Mouse (Mus musculus) spleen, adult 10 weeks (tissue): ENCODE results near the gene Sec1. TPM values are rescaled to one million over a fixed set of nuclear protein-coding genes. Genes with fewer than 3 reads are reported as not detected.

Source experiments
- polyA plus RNA-seq: library from polyadenylated mRNA; stranded (reverse); fragments of 350-450 nt; fragmentation: Illumina TruSeq; extraction: RNeasy Lipid Tissue Mini Kit (QIAGEN cat#74804); gene quantifications from one replicate; pipeline ENCODE4 v1.2.3, GENCODE M21; 2015; ENCODE audit warnings: low replicate concordance; ENCODE audit not compliant: insufficient read depth

The Sec1 gene
- polyA plus RNA-seq, result 0.12 TPM

GRCm38 (mm10) chr7:45693921-45694591, at the start of gene Sec1:
Sec1 (minus strand) TSS chr7:45694402.

GRCm38 (mm10) chr7:45725713-45726112, 31.5 kb upstream of the Sec1 start, which contains the start of gene Spaca4:
Spaca4 (minus strand) TSS chr7:45725813.

GRCm38 (mm10) chr7:45720413-45721233, 26.4 kb upstream of the Sec1 start, which contains the start of gene Fam83e:
Fam83e (plus strand) TSS chr7:45721212.

DNA sequence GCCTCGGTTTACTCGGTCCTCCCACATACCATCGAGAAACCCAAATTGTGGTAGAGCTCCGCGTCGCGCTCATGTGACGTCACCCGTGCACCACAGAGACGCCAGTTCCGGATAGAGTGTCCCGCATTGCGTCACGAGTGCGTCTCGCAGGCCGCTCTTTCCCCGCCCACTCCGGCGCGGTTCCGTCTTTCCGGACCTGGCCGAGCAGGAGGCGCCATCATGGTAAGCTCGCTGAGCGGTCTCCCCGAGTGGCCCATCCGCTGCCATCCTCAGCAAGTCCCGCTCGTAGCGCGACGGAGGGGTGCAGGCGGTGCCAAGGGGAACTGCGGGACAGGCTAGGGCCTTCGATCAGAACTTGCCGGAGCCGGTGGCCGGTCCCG, 23.7 kb upstream of the Sec1 start, which contains the start of gene Sphk2:
TSS of gene Sphk2 (minus strand) at position 85 of the 380 bp plus-strand sequence.

GRCm38 (mm10) chr7:45715090-45715708, 21.0 kb upstream of the Sec1 start, which contains the start of gene Rpl18:
Rpl18 (plus strand) TSS chr7:45715457.

DNA sequence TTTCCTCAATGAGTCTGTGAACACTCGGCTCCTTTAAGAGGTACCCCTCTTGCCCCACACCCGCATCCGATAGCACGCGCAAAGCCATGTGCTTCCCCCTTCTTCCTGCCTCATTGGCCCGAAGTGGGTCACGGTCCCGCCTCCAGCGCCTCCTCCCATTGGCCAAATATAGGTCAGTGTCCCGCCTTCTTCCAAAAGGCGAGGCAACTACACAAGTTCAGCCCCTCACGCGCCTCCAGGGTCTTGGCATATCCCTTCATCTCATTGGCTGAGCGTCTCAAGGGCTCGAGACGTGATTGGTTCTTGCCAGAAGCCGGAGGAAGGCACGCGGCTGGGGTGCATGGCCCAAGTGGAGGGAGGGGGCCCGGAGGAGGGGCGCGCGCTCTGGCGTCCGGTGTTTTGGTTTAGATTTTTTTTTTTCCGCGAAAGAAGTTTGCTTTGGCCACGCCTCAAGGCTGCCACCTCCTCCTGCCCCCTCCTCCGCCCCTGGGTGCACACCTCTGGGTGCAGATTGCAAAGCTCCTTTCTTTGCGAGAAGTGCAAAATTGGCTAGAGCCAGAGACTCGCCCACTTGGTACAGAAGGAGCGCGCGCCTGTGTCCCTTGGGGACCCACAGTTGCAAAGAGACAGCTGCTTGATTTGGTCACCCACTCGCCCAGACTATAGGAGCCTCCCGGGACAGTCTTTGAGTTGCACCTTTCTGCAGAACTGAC, 10.7 kb upstream of the Sec1 start, which contains the start of gene Dbp:
TSS of gene Dbp (plus strand) at position 359 of the 713 bp plus-strand sequence.

GRCm38 (mm10) chr7:45699523-45700141, 5.4 kb upstream of the Sec1 start, which contains the start of gene Car11:
Car11 (plus strand) TSS chr7:45699843.

GRCm38 (mm10) chr7:45683396-45684050, 10.7 kb downstream of the Sec1 start, which contains the start of gene Ntn5:
Ntn5 (plus strand) TSS chr7:45684022.

DNA sequence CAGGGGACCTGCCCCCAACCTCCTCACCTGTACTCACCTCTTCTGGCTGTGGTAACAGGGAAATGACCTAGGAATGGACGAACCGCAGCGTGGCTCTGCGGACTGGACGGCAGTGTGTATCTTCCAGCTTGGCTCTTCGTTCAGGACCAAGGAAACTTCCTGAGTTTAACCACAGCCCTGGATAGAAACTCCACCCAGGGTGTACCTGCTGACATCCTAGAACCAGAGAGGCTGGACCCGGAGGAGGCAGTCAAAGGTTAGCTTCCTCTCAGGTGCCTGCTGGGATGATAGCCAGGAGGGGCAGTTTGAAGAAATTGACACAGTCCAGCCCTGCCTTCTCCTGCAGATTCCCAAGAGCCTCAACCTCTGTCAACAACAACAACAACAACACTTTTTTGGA, 28.0 kb downstream of the Sec1 start, which contains the start of gene Fut2:
TSS of gene Fut2 (minus strand) at position 234 of the 400 bp plus-strand sequence.

DNA sequence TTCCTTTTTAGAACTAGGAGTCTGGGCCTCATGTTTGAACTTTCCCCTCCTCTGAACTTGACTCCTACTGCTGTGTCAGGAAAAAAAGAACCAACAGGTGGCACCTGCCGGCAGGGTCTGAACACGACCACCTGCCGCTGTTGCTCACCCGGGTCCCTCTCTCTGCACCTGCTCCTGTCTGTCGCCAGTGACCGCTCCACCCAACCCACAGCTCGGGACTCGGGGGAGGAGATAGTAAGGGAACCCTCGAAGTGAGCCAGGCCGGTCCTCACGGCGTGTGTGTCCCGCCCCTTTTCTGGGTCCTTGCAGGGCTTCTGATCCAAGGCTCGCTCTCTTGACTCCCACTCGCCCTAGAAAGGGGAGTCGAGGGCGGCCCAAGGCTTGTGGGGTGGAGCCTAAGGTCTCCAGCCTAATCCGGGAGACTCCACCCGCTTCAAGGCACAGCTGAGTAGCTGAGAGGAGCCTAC, 54.6 kb downstream of the Sec1 start, which contains the start of gene Mamstr:
TSS of gene Mamstr (plus strand) at position 417 of the 467 bp plus-strand sequence.

Other genes with a start within 250 kb of the Sec1 start
- gene Ftl1, start 234.5 kb downstream of the Sec1 start, polyA plus RNA-seq, result 761 TPM
- 41.1 TPM for gene Bax, start 227.5 kb downstream of the Sec1 start, polyA plus RNA-seq
- 0.11 TPM for gene Tulp2, start 212.5 kb downstream of the Sec1 start, polyA plus RNA-seq
- not detected for gene Gm45808, start 207.6 kb downstream of the Sec1 start, polyA plus RNA-seq
- gene Dhdh, start 205.6 kb downstream of the Sec1 start, polyA plus RNA-seq, result 6.0 TPM
- 82.9 TPM for gene Nucb1, start 184.0 kb downstream of the Sec1 start, polyA plus RNA-seq
- gene Ppp1r15a, start 168.1 kb downstream of the Sec1 start, polyA plus RNA-seq, result 28.5 TPM
- gene Plekha4, start 168.1 kb downstream of the Sec1 start, polyA plus RNA-seq, result 3.0 TPM
- 0.86 TPM for gene Hsd17b14, start 139.5 kb downstream of the Sec1 start, polyA plus RNA-seq
- gene Bcat2, start 124.2 kb downstream of the Sec1 start, polyA plus RNA-seq, result 27.9 TPM
- gene Fgf21, start 78.9 kb downstream of the Sec1 start, polyA plus RNA-seq, result not detected
- gene Fut1, start 77.1 kb downstream of the Sec1 start, polyA plus RNA-seq, result 0.51 TPM
- gene Izumo1, start 72.6 kb downstream of the Sec1 start, polyA plus RNA-seq, result 0.46 TPM
- gene Rasip1, start 66.9 kb downstream of the Sec1 start, polyA plus RNA-seq, result 2.6 TPM
- gene Mamstr, start 54.4 kb downstream of the Sec1 start, polyA plus RNA-seq, result 1.0 TPM
- not detected for gene Fut2, start 28.0 kb downstream of the Sec1 start, polyA plus RNA-seq
- not detected for gene Ntn5, start 10.4 kb downstream of the Sec1 start, polyA plus RNA-seq
- 0.83 TPM for gene Car11, start 5.4 kb upstream of the Sec1 start, polyA plus RNA-seq
- gene Dbp, start 10.7 kb upstream of the Sec1 start, polyA plus RNA-seq, result 14.8 TPM
- 565 TPM for gene Rpl18, start 21.1 kb upstream of the Sec1 start, polyA plus RNA-seq
- 5.7 TPM for gene Sphk2, start 23.6 kb upstream of the Sec1 start, polyA plus RNA-seq
- gene Fam83e, start 26.8 kb upstream of the Sec1 start, polyA plus RNA-seq, result 0.17 TPM
- gene Spaca4, start 31.4 kb upstream of the Sec1 start, polyA plus RNA-seq, result not detected
- not detected for gene Lmtk3, start 89.3 kb upstream of the Sec1 start, polyA plus RNA-seq
- 0.25 TPM for gene Sult2b1, start 90.3 kb upstream of the Sec1 start, polyA plus RNA-seq
- 52.5 TPM for gene Cyth2, start 120.2 kb upstream of the Sec1 start, polyA plus RNA-seq
- not detected for gene Kcnj14, start 130.4 kb upstream of the Sec1 start, polyA plus RNA-seq
- 9.6 TPM for gene Grwd1, start 136.5 kb upstream of the Sec1 start, polyA plus RNA-seq
- 76.4 TPM for gene Kdelr1, start 178.4 kb upstream of the Sec1 start, polyA plus RNA-seq
- gene Grin2d, start 184.0 kb upstream of the Sec1 start, polyA plus RNA-seq, result 0.11 TPM
- not detected for gene Syngr4, start 202.3 kb upstream of the Sec1 start, polyA plus RNA-seq
- 2.7 TPM for gene Tmem143, start 202.5 kb upstream of the Sec1 start, polyA plus RNA-seq
- 90.7 TPM for gene Emp3, start 227.0 kb upstream of the Sec1 start, polyA plus RNA-seq
- 2.7 TPM for gene Ccdc114, start 229.7 kb upstream of the Sec1 start, polyA plus RNA-seq